Mouse (Mus musculus) bone marrow, adult 2 months (tissue): ENCODE results near the gene Szt2.

ENCODE experiments used
- CTCF ChIP-seq: fragments of 200-500 bp; IDR thresholded peaks from 2 replicates; pipeline ENCODE4 v1.5.1; 2011; ENCODE audit warnings: low read length, control low read depth; ENCODE audit not compliant: control insufficient read depth, insufficient read depth
- POLR2A ChIP-seq: fragments of 200-500 bp; IDR thresholded peaks from 2 replicates; pipeline ENCODE4 v1.6.1; 2011; ENCODE audit warnings: low read depth, mild to moderate bottlenecking, control low read depth, low read length, borderline replicate concordance; ENCODE audit not compliant: control insufficient read depth

GRCm38 (mm10) chr4:118421384-118421783, 12.3 kb upstream of the Szt2 start:
- no peak for TF ChIP-seq CTCF
- TF ChIP-seq POLR2A = no peak
